Mouse (Mus musculus): ENCODE results near the gene Cd52.

The Cd52 gene

DNA sequence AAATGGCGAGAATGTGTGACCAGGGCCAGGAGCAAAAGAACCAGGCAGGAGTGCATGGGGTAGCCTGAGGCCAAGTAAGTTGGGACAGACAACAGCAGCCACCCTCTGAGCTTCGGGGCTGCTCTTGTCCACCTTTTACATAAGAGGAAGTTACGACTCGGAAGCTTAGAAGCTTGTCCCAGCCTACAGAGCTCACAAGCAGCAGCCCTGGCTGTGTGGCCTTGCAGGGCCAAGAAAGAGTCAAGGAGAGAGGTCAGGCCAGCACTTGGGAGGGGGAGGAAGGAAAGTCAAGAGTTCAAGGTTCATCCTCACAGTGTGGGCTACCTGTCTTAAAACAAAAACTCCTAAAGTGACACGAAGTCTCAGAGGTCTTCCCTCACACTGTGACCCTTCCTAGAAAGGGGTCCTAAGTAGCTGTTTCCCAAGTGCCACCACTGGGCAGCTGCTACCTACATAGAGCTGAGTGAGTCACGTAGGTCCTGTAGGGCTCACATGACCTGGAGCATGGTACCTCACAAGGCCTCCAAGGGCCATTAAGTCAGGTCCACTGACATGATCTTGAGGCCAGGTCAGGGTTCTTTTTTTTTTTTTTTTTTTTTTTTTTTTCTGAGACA, 25.4 kb upstream of the Cd52 start:
- CTCF ChIA-PET = interaction anchor here (0.6 to 1.2 kb wide), 3 partner anchors 23 to 60 kb away, joined by 3 to 6 read pairs (median 5); no protein-coding TSS in a partner anchor

DNA sequence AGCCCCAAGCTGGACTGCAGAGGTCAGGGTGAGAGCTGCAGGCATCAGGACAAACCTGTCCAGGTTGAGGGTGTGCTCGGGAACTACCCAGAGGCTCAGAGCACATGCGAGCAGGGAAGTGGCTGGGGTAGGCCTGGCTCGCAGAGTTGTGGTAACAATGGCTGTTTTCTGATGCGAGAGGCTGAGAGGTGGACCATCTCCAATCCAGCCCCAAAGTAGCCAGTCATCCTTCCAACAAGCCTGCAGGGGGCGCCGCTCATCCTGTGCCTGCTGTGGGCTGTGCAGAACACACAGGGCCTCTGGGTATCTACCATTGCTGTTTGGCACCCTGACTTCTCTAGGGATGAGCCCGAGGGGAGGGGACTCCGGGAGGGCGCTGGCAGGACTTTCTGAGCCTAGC, 24.8 kb upstream of the Cd52 start:
- CTCF ChIA-PET = interaction anchor here (1.2 kb wide), 1 partner anchor 22 kb away, joined by 5 read pairs; no protein-coding TSS in a partner anchor

DNA sequence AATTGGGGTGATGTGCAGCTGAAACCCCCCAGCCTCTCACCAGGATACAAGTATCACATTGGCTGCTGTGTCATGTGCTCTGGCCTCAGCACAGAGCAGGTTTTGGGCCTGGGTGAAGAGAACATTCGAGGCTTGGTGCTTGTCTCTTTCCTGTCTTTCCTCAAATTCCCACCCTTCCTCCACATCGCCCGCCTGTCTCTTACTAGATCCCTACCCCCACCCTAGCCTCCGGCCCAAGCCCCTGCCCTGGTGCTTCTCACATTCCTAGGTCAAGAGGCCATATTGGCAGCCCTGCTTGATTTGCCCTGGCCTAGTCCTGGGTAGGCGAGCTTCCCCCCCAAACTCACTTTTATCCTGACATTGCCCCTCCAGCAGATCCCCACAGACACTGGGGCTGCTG, 24.2 kb upstream of the Cd52 start:
- CTCF ChIA-PET = no interaction called here

DNA sequence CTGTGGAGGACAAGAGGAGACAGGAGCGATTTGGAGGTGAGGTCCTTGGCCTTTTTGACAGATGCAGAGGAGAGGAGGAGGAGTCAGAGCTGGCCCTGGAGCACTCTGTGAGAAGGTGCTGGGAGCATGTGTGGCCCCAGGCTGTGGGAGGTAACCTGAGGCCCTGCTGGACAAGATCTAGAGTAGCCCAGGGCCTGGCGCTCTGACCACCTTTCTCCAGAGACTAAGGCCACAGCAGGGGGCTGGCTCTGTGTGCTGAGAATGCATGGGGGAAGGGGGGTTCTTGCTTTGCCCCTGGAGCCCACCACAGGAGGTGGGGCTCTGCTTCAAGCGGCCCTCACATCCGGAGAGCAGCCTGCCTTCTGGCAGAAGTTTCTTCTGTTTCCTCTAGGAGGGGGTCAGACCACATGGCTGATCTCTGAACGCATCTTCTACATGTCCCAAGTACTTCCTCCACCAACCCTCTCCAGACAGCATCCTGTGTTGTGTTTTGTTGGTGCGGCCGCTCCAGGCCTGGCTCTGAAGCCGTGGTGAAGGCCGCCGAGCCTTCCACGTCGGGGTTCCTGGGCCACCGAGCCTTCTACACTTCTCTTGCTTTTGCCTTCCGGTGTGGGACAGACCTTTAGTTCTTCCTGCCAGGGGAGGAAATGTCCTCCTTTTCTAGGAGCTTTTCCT, 23.4 kb upstream of the Cd52 start:
- CTCF ChIA-PET = interaction anchor here (2.1 kb wide), 1 partner anchor 19 kb away, joined by 8 read pairs; no protein-coding TSS in a partner anchor

DNA sequence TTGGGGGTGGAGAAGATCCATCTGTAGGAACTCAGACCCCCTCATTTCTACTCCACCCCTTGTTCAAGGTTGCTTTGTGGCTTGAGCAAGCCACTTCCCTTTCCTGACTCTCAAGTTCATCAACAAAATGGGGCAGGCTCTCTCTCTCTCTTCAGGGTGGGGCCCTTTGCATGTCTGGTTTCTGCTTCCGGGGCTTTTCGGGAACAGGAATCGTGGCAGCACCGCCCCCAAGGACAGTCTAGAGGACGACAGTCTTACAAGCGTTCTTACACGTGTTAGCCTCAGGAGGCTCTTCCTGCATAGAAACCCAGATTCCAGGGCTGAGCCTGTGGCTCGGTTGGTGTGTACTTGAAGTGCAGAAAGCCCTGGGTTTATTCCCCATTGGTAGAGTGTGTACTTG, 22.1 kb upstream of the Cd52 start:
- CTCF ChIA-PET = interaction anchor here (1.3 to 2.1 kb wide), 3 partner anchors 17 to 22 kb away, joined by 5 to 8 read pairs (median 7); partner anchors contain the start of gene Cd52

DNA sequence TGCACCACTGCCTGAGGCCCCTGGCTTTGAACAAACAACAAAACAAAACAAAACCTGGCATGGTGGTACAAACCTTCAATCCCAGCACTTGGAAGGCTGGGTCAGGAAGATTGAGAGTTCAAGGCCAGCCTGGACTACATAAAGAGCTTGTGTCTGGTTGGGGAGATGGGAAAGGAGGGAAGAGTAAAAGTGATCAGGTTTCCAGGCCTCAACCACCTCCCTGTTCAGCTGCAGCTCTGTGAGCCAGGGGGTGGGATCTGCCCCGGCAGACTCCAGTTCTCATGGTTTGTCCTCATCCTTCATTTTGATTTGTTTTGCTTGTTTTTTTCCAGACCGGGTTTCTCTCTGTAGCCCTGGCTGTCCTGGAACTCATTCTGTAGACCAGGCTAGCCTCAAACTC, 21.6 kb upstream of the Cd52 start:
- CTCF ChIA-PET = interaction anchor here (1.3 to 2.1 kb wide), 3 partner anchors 17 to 22 kb away, joined by 5 to 8 read pairs (median 7); partner anchors contain the start of gene Cd52

DNA sequence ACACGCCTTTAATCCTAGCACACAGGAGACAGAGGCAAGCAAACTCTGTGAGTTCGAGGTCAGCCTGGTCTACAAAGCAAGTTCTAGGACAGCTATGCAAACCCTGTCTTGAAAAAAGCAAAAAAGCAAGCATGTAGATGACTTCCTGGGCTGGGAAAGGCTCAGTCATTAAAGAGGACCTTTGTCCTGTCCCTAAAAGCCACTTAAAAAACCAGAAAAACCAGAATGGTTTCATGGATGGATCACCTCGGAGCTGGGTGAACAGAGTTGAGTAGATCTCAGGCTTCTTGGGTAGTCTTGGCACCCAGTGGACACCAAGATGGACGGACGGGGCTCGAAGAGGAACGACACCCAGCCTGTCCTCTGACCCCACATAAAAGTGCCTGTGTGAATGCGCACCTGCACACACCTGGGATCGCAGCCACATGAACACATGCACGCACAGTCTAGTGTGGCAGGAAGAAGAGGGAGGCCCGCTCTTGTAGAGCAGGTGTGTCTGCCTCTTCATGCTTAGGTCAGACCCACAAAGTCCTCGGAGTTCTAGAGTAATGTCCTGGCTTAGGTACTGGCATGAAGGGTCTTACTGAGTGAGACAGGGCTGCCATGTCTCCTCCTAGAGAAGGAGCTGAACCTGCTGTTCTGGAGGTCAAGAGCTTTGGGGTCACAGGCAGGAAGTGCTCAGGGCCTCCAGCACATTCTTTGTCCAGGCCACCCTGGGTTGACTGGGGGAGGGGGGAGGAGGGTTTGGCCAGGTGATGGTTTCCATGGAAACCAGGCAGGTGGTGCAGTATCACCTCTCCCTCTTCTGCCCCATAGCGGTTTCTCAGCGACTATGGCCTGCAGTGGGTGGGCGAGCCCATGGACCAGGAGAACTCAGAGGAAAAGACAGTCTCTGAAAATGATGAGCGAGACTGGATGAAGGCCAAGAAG, 20.6 kb upstream of the Cd52 start:
- CTCF ChIA-PET = interaction anchor here (1.0 to 1.3 kb wide), 2 partner anchors 18 to 70 kb away, joined by 5 to 6 read pairs; no protein-coding TSS in a partner anchor

DNA sequence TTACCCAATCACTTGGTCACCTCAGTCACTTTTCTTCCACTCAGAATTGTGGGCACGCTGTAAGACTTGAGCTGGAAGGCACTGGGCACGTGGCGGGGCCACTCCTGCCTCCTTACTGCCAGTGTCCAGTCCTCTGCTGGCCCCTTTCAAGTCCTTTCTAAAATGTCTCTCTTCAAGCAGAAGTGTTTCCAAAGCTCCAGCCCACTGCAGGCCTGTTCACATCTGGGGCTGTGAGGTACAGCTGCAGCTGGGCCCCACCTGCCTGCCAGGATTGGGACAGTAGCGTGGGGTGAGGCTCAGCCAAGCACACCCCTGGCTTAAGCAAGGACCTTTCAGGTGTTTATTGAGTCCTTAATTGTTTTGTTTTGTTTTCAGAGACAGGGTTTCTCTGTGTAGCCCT, 19.2 kb upstream of the Cd52 start:
- CTCF ChIA-PET = no interaction called here

DNA sequence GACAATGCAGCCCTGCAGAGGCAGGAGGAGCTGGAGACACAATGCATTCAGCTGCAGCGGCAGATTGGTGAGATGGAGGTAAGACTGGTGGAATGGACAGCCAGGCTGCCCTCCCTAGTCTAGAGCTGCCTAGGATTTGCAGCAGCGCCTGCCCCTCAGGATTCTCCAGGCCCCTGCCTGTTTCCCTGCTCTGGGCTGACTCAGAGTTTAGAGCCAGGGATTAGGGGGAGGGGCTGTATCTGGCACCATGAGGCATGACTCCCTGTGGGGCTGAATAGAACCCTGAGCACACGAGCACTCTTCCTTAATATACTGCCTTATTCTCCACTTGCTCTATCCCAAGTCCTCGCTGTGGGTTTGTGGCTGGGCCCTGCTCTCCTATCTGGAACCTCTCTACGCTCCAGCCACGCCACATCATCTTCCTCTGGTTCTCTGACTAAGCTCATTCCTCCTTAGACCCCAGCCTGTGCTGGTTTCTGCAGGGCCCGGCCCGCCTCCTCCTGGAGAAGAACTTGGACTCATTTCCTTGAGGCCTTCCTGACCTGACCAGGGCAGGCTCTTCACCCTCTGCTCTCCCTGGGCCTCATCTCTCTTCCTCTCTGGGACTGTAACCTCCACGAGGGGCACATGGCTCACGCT, 18.6 kb upstream of the Cd52 start:
- CTCF ChIA-PET = interaction anchor here (0.8 kb wide), 1 partner anchor 78 kb away, joined by 3 read pairs; no protein-coding TSS in a partner anchor

DNA sequence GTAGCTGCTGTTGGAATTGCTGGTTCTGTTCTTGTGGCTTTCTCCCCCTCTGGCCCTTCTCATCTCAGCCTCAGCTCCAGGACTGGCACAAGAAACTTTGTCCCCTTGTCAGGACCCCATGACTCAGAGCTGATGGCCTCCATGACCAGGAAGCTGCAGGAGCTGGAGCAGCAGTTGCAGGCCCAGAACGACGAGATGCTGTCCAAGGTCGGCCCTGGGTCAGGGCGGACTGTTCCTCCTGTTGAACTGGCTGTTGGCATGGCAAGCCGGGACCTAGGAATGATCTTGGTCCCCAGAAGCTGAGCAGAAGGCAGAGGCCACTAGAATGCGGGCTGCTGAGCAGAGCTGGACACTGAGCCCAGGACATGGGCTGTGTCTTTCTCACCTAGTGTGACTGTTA, 17.5 kb upstream of the Cd52 start:
- CTCF ChIA-PET = interaction anchor here (0.8 kb wide), 1 partner anchor 77 kb away, joined by 3 read pairs; no protein-coding TSS in a partner anchor

DNA sequence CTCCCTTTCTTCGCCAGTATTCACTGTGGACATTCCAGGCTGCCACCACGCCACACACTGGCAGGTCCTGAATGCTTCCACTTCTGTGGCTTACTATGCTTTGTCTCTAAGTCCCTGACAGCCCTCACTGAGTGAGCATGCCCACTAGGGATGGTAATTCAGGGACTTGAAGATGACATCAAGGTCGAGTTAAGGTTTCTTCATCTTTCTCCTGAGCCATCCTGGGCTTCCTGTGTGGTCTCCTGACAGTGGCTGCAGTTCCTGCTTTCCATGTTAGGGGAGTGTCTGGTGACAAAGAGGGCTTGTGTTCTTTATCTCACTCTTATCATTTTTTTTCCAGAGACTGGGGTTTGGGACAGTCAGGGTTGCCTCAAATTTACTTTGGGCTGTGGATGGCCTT, 15.8 kb upstream of the Cd52 start:
- CTCF ChIA-PET = no interaction called here

DNA sequence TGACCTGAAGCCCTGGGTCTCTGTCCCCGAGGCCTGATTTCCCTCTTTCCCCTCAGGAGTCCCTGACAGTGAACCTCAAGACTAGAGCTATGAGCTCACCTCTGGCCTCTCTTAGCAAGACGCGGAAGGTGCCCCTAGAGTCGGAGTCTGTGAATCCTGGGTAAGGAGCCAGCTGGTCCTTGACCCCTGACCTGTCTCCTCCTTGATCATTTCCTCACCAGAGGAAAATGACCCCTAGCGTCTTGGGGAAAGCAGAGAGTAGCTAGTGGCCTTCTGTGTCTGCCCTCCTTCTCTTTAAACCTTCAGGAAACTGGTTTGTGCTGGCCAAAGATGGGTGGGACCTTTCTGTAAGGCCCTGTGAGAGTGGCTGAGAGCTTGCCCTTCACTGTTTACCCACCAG, 13.3 kb upstream of the Cd52 start:
- CTCF ChIA-PET = no interaction called here

DNA sequence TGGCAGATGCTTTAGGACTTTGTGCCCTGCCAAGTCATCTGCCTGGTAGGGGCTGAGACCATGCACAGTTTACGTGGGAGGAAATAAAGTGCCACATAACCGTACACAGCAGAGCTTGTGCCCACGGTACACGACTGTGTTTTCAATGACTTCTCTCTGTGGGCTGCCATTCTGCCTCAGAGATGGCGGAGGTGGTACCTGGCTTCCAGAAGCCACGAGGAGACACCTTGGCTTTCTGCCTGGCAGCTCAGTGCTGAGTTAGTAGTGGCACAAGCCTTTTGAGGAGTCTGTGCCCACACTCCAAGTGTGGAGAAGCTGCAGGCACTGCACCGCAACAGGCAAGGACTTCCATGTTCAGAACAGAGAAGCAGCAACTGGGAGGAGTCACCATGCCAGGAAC, 12.8 kb upstream of the Cd52 start:
- CTCF ChIA-PET = no interaction called here

DNA sequence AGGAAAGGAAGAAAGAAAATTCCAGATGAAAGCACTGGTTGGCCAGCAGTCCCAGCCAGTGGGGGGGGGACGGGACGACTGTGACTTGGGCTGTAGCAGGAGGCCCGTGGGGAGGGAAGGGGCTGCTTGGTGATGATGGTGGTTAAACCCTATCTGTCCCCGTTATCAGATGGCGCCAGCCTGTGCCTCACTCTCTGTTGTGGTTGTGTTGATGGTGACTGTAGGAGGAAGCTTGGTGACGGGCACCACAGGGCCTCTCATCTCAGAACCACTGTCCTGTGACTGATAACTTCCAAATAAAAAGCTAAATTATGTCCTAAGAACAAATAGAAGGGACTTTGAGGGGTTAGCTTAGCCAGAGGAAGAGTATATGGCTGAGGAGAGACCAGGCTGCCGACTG, 11.2 kb upstream of the Cd52 start:
- CTCF ChIA-PET = no interaction called here

DNA sequence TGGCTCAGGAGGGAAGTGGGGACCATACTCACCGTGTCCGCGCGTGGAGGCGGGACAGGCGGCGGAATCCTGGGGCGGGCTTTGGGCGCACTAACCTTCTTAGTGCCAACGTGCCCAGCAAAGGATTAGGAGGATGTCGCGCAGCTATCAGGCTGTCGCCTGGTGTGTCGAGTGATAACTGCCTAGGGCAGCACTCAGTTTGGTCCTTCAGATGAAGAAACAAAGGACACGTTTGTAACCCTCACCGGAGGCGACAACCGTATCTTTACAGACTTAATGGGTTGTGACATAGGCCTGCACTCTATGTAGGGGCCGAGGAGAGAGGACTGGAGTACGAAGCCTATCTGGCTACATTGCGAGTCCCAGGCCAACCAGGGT, 7.8 kb upstream of the Cd52 start:
- CTCF ChIA-PET = no interaction called here

DNA sequence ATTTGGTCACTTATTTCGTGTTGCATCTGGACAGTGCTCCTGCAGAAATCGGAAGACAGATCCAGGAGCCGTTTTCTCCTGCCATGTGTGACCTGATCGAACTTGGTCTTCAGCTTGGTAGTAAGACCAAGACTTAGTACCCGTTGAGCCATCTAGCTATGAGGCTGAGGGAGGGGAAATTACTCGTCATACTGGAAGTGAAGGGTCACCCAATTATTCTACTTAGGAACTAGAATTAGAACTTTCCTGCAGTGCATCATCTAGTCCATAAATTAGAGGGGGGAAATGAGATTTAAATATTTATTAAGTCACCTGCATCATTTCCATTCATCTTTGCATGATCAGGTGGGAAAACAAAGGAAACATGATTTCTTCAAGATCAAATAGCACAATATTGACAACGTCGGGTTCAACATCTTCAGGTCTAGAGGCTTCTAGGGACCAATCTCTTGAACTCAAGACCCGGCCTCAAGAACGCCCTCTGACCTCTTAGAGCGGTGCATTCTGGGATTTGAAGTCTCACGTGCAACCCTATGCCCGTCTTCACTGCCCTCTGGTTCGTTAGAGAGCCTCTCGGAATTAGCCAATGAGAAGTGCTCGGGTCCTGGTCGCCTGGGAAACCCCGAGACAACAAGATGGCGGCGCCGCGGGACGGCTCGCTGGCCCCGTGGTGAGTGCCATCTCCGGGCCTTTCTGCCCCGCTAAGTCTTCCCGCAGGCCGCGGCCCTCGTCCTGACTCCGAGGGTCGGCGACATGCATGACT, 7.3 kb upstream of the Cd52 start, which contains the start of gene Ubxn11:
TSS of gene Ubxn11 (plus strand) at position 592 of the 763 bp plus-strand sequence.
- CTCF ChIA-PET = no interaction called here

DNA sequence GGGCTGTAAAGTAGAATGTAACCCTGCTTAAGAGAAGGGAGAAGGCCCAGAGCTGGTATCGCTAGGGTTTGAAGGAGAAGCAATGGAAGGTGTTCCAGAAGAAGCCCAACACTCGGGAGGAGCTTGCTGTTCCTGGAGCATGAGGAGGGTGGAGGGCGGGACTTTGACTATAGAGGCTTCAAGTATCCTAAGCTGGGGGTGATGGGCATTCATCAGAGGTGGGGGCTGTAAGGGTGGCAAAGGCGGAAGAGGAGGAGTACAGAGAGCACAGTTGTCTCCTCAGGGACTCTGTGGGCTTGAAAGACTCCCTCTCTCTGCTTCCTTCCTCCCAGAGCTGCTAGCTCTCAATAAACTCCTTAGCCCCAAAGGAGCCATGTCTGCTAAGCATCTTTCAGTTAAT, 5.4 kb upstream of the Cd52 start:
- CTCF ChIA-PET = interaction anchor here (0.7 to 2.6 kb wide), 4 partner anchors 17 to 687 kb away, joined by 5 to 8 read pairs (median 7); no protein-coding TSS in a partner anchor

DNA sequence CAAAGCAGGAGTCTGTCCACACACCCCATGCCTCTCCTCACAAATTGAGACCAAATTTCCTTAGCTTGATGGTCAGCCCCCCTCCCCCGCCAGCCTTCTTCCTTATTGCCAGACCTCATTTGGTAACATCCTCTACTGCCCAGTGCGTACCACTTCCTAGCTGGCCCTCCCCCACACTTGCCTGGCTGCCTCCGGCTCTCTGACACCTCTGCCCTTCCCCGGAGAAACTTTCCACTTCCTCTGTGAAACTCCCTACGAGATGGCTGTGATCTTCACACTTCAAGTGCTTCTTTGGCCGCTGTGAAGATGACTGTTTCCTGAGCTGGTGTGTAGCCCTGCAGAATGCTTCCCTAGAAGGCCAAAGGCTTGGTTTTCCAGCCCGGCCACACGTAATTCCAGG, 3.7 kb upstream of the Cd52 start:
- CTCF ChIA-PET = interaction anchor here (0.5 to 2.6 kb wide), 4 partner anchors 18 to 953 kb away, joined by 3 to 8 read pairs (median 4); no protein-coding TSS in a partner anchor

DNA sequence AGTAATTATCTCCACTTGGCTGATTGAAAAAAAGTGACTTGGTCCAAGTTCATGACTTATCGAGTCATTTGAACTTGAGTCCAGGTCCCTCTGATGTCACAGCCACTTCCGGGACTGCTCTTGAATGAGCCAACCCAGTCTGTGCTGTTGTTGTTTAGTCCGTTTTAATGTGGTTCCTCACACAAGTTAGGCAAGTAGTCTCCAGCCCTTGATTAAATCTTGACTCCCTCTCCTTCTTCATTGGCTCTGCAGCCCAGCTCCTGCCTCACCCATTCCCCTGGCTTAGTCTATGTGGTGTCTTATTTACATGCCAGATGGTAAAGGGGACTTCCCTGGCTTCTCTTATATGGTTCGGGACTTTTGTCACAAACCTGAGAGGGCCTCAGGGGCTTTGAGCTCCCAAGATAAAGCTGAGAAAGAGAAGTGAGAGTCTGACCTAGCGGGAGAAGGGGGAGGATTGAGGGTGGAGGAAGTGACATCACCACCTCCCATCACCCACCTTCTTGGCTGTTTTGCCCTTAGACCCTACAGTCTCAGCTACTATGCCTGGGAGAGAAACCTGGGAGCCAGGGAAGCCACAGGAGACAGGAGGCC, 2.2 kb upstream of the Cd52 start:
- CTCF ChIA-PET = interaction anchor here (1.2 to 1.9 kb wide), 3 partner anchors 19 to 26 kb away, joined by 3 to 5 read pairs (median 5); no protein-coding TSS in a partner anchor

DNA sequence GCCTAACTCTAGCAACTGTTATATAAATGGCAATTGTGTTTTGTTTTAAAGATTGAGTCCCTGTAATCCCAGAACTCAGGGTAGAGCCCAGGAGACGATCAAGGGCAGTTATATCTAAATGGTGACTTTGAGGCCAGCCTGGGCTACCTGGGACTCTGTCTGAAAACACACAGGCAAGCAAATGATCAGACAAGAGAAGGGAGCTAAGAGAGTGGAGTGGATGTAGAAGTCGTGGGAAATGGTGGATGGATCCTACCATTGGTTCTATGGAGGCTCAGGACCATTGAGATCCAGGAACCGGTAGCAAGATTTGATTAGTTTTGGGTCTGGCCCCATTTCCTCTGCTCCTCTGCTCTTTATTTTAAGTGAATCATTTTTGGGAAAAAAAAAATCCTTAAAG, 1.2 kb upstream of the Cd52 start:
- CTCF ChIA-PET = interaction anchor here (1.2 to 1.9 kb wide), 2 partner anchors 20 to 27 kb away, joined by 3 to 5 read pairs; no protein-coding TSS in a partner anchor
